Mouse (Mus musculus) megakaryocyte, embryonic 14.5 days (primary cell): ENCODE data around the gene Zfp219.

Experiments
- FLI1 ChIP-seq: IDR thresholded peaks from 2 replicates; pipeline ENCODE4 v1.6.1; 2012; ENCODE audit warnings: low read length, inconsistent platforms, mixed read lengths
- GATA1 ChIP-seq: IDR thresholded peaks from 3 replicates; pipeline ENCODE4 v1.6.1; 2012; ENCODE audit warnings: mixed read lengths, low read length, inconsistent platforms, borderline replicate concordance

GRCm38 (mm10) chr14:52014271-52014760 is 6.2 kb downstream of the Zfp219 start:
- TF ChIP-seq GATA1 (no peak), FLI1 (no peak)
